Mouse (Mus musculus): ENCODE results near the gene Sesn1. TPM values are rescaled to one million over a fixed set of nuclear protein-coding genes. Genes with fewer than 3 reads are reported as not detected.
A peak's percentile ranks its signal among the peaks of the same experiment; 100 is the strongest.
"Not testable (repeated sequence)": the region's sequence is repeated elsewhere in the genome, so short reads cannot be mapped to it uniquely, and the experiment has no call there.

The Sesn1 gene
- polyA plus RNA-seq, 1 experiment from 2014 or later = 20.6 TPM

GRCm38 (mm10) chr10:41810564-41811455, 1.1 kb downstream of the Sesn1 start:
- WGBS = under 1% methylated on average over 36 of the region's 36 CpGs
- no peaks in the 10 kb centered on the region for H3K9me3 ChIP-seq
- H3K36me3 ChIP-seq = no peaks in the 10 kb centered on the region
- H3K4me1 ChIP-seq = peaks cover 29% of the 10 kb centered on the region
- H3K4me3 ChIP-seq = peak overlapping the region; percentile 77
- DNase-seq (ENCODE audit: low spot score) = no peak
- H3K27ac ChIP-seq = peak overlapping the region; percentile 93
- no peaks in the 10 kb centered on the region for H3K27me3 ChIP-seq (ENCODE audit: insufficient read depth, poor library complexity, severe bottlenecking)

GRCm38 (mm10) chr10:41812566-41812965, 2.8 kb downstream of the Sesn1 start:
- Histone ChIP-seq H3K36me3 (no peaks in the 10 kb centered on the region), H3K27me3 (ENCODE audit: insufficient read depth, poor library complexity, severe bottlenecking) (no peaks in the 10 kb centered on the region), H3K4me1 (peaks cover 29% of the 10 kb centered on the region), H3K4me3 (peak overlapping the region; percentile 77), H3K9me3 (no peaks in the 10 kb centered on the region), H3K27ac (no peak overlapping the region)
- WGBS = 72% methylated on average over 6 of the region's 6 CpGs
- DNase-seq (ENCODE audit: low spot score) = no peak

GRCm38 (mm10) chr10:41814305-41814853, 4.6 kb downstream of the Sesn1 start:
- Histone ChIP-seq H3K27me3 (ENCODE audit: insufficient read depth, poor library complexity, severe bottlenecking) (no peaks in the 10 kb centered on the region), H3K4me3 (no peak overlapping the region), H3K4me1 (peaks cover 29% of the 10 kb centered on the region), H3K27ac (no peak overlapping the region; the same call in 1 of the 2 replicates), H3K9me3 (no peaks in the 10 kb centered on the region), H3K36me3 (no peaks in the 10 kb centered on the region)
- 74% methylated on average over 6 of the region's 6 CpGs for WGBS
- DNase-seq (ENCODE audit: low spot score) = peak; percentile 73

GRCm38 (mm10) chr10:41816516-41816915, 6.8 kb downstream of the Sesn1 start:
- Histone ChIP-seq H3K27me3 (ENCODE audit: insufficient read depth, poor library complexity, severe bottlenecking) (no peaks in the 10 kb centered on the region), H3K4me3 (no peak overlapping the region), H3K36me3 (no peaks in the 10 kb centered on the region), H3K9me3 (no peaks in the 10 kb centered on the region), H3K27ac (no peak overlapping the region), H3K4me1 (peaks cover 26% of the 10 kb centered on the region)
- DNase-seq (ENCODE audit: low spot score) = peak; percentile 24
- 69% methylated on average over 5 of the region's 5 CpGs for WGBS

GRCm38 (mm10) chr10:41818036-41818732, 8.4 kb downstream of the Sesn1 start:
- no peak overlapping the region for H3K27ac ChIP-seq
- H3K36me3 ChIP-seq = no peaks in the 10 kb centered on the region
- 84% methylated on average over 8 of the region's 8 CpGs for WGBS
- no peaks in the 10 kb centered on the region for H3K27me3 ChIP-seq (ENCODE audit: insufficient read depth, poor library complexity, severe bottlenecking)
- peak; percentile 45 for DNase-seq (ENCODE audit: low spot score)
- peaks cover 11% of the 10 kb centered on the region for H3K4me1 ChIP-seq
- no peak overlapping the region for H3K4me3 ChIP-seq
- no peaks in the 10 kb centered on the region for H3K9me3 ChIP-seq

GRCm38 (mm10) chr10:41818733-41819070, 9.0 kb downstream of the Sesn1 start:
- WGBS = 92% methylated on average over 6 of the region's 6 CpGs
- not testable (repeated sequence) for H3K9me3 ChIP-seq; H3K36me3 ChIP-seq; DNase-seq (ENCODE audit: low spot score); H3K4me3 ChIP-seq; H3K27ac ChIP-seq; H3K4me1 ChIP-seq; H3K27me3 ChIP-seq (ENCODE audit: insufficient read depth, poor library complexity, severe bottlenecking)

GRCm38 (mm10) chr10:41819307-41819706, 9.6 kb downstream of the Sesn1 start:
- Histone ChIP-seq H3K9me3 (no peaks in the 10 kb centered on the region), H3K27ac (no peak overlapping the region), H3K4me3 (no peak overlapping the region), H3K4me1 (peaks cover 2% of the 10 kb centered on the region), H3K36me3 (no peaks in the 10 kb centered on the region), H3K27me3 (ENCODE audit: insufficient read depth, poor library complexity, severe bottlenecking) (no peaks in the 10 kb centered on the region)
- 85% methylated on average over 3 of the region's 3 CpGs for WGBS
- DNase-seq (ENCODE audit: low spot score) = no peak

- no peaks in the 10 kb centered on the region for H3K9me3 ChIP-seq
- no peaks in the 10 kb centered on the region for H3K36me3 ChIP-seq
- H3K27me3 ChIP-seq (ENCODE audit: insufficient read depth, poor library complexity, severe bottlenecking) = no peaks in the 10 kb centered on the region
- WGBS = 89% methylated on average over 5 of the region's 5 CpGs
- no peaks in the 10 kb centered on the region for H3K4me1 ChIP-seq
- peak; percentile 47 for DNase-seq (ENCODE audit: low spot score)
- no peak overlapping the region for H3K4me3 ChIP-seq
- H3K27ac ChIP-seq = no peak overlapping the region
These were observed 10.7 kb downstream of the Sesn1 start for GRCm38 (mm10) chr10:41820401-41820800.

- H3K36me3 ChIP-seq = no peaks in the 10 kb centered on the region
- no peak overlapping the region for H3K27ac ChIP-seq
- WGBS = 90% methylated on average over 6 of the region's 6 CpGs
- H3K27me3 ChIP-seq (ENCODE audit: insufficient read depth, poor library complexity, severe bottlenecking) = no peaks in the 10 kb centered on the region
- H3K4me1 ChIP-seq = no peaks in the 10 kb centered on the region
- DNase-seq (ENCODE audit: low spot score) = peak; percentile 47
- H3K4me3 ChIP-seq = no peak overlapping the region
- H3K9me3 ChIP-seq = no peaks in the 10 kb centered on the region
These were observed 11.4 kb downstream of the Sesn1 start for GRCm38 (mm10) chr10:41821171-41821570.

- peak; percentile 22 for DNase-seq (ENCODE audit: low spot score)
- Histone ChIP-seq H3K4me1 (0 out of 2 replicates have a peak, but pooled peaks cover 4% of the 10 kb centered on the region), H3K27me3 (ENCODE audit: insufficient read depth, poor library complexity, severe bottlenecking) (no peaks in the 10 kb centered on the region), H3K36me3 (no peaks in the 10 kb centered on the region), H3K9me3 (no peaks in the 10 kb centered on the region), H3K4me3 (no peak overlapping the region), H3K27ac (no peak overlapping the region)
- 77% methylated on average over 5 of the region's 5 CpGs for WGBS
These were observed 13.0 kb downstream of the Sesn1 start for GRCm38 (mm10) chr10:41822573-41823281.

GRCm38 (mm10) chr10:41823282-41823675, 13.5 kb downstream of the Sesn1 start:
- H3K9me3 ChIP-seq; H3K36me3 ChIP-seq; H3K4me3 ChIP-seq; H3K27ac ChIP-seq; H3K27me3 ChIP-seq (ENCODE audit: insufficient read depth, poor library complexity, severe bottlenecking); H3K4me1 ChIP-seq: not testable (repeated sequence)
- peak; percentile 30 for DNase-seq (ENCODE audit: low spot score)
- WGBS = 85% methylated on average over 4 of the region's 4 CpGs

GRCm38 (mm10) chr10:41823916-41824315, 14.2 kb downstream of the Sesn1 start:
- H3K27ac ChIP-seq = no peak overlapping the region
- WGBS = 37% methylated on average over 4 of the region's 4 CpGs
- H3K27me3 ChIP-seq (ENCODE audit: insufficient read depth, poor library complexity, severe bottlenecking) = no peaks in the 10 kb centered on the region

More at GRCm38 (mm10) chr10:41823916-41824315, 14.2 kb downstream of the Sesn1 start:
- Histone ChIP-seq H3K36me3 (no peaks in the 10 kb centered on the region), H3K4me3 (no peak overlapping the region), H3K9me3 (no peaks in the 10 kb centered on the region), H3K4me1 (peaks cover 14% of the 10 kb centered on the region)
- DNase-seq (ENCODE audit: low spot score) = peak; percentile 64

Data from heart, embryonic 10.5 days (tissue).